Mouse (Mus musculus) spleen, adult 12 weeks (tissue): Measurements from ENCODE around the gene Spag7.
A peak's percentile ranks its signal among the peaks of the same experiment; 100 is the strongest.

Experiments
- DNase-seq: peaks from one replicate; pipeline ENCODE4 v3.0.0; 2022; ENCODE audit warnings: low spot score

The Spag7 gene

GRCm38 (mm10) chr11:70681170-70681569, 12.0 kb upstream of the Spag7 start:
- DNase-seq, result no peak

GRCm38 (mm10) chr11:70679894-70680293, 10.7 kb upstream of the Spag7 start:
- no peak for DNase-seq

- no peak for DNase-seq
Measured at GRCm38 (mm10) chr11:70679361-70679760, 10.1 kb upstream of the Spag7 start.

GRCm38 (mm10) chr11:70678576-70678975, 9.4 kb upstream of the Spag7 start:
- DNase-seq, result no peak

GRCm38 (mm10) chr11:70678092-70678491, 8.9 kb upstream of the Spag7 start:
- DNase-seq, result no peak

GRCm38 (mm10) chr11:70674501-70674900, 5.3 kb upstream of the Spag7 start:
- DNase-seq, result no peak

GRCm38 (mm10) chr11:70674014-70674413, 4.8 kb upstream of the Spag7 start:
- DNase-seq, result no peak

GRCm38 (mm10) chr11:70671333-70672047, 2.3 kb upstream of the Spag7 start:
- DNase-seq, result no peak

- no peak for DNase-seq
Measured at GRCm38 (mm10) chr11:70670483-70670882, 1.3 kb upstream of the Spag7 start.

- peak; percentile 72 for DNase-seq
Measured at GRCm38 (mm10) chr11:70669582-70670345, 548 bp upstream of the Spag7 start.

GRCm38 (mm10) chr11:70668335-70668770, 863 bp downstream of the Spag7 start:
- DNase-seq, result no peak

- no peak for DNase-seq
Measured at GRCm38 (mm10) chr11:70667271-70668150, 1.7 kb downstream of the Spag7 start.

- DNase-seq, result no peak
Measured at GRCm38 (mm10) chr11:70666687-70667086, 2.5 kb downstream of the Spag7 start.

- DNase-seq, result no peak
Measured at GRCm38 (mm10) chr11:70664741-70665140, 4.5 kb downstream of the Spag7 start.

- no peak for DNase-seq
Measured at GRCm38 (mm10) chr11:70663957-70664356, 5.3 kb downstream of the Spag7 start.

- no peak for DNase-seq
Measured at GRCm38 (mm10) chr11:70663101-70663500, 6.1 kb downstream of the Spag7 start.

GRCm38 (mm10) chr11:70660571-70660970, 8.6 kb downstream of the Spag7 start:
- no peak for DNase-seq

- no peak for DNase-seq
Measured at GRCm38 (mm10) chr11:70658942-70659341, 10.3 kb downstream of the Spag7 start.

- no peak for DNase-seq
Measured at GRCm38 (mm10) chr11:70658521-70658920, 10.7 kb downstream of the Spag7 start.

GRCm38 (mm10) chr11:70657991-70658390, 11.2 kb downstream of the Spag7 start:
- no peak for DNase-seq

GRCm38 (mm10) chr11:70657573-70657972, 11.6 kb downstream of the Spag7 start:
- DNase-seq, result no peak

GRCm38 (mm10) chr11:70656964-70657363, 12.3 kb downstream of the Spag7 start, which contains the start of gene Eno3:
Eno3 (plus strand) TSS chr11:70657202.
- DNase-seq, result no peak
